Comparison of ENCODE assay signal across 8 mouse cellular contexts in the genomic region with DNA sequence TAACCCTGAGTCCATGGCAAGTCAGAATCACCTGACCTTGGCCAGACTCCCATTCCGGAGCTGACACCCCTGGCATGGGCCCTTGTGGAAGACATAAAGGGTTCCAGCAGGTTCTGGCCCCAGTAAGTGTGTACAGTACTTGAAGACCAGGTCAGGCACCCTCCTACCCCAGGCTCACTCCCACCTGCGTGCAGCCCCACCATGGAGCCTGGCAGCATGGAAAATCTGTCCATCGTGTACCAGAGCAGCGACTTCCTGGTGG. TPM values are rescaled to one million over a fixed set of nuclear protein-coding genes. Genes with fewer than 3 reads are reported as not detected.
A peak's percentile ranks its signal among the peaks of the same experiment; 100 is the strongest.
DNase-seq lines count a peak whose midpoint lies in the region; ATAC-seq and TF ChIP-seq lines count a peak whose summit lies in the region.

No protein-coding gene starts in this region.

- no peaks in the 10 kb centered on the region for H3K9me3 ChIP-seq in forebrain, embryonic 11.5 days (ENCODE audit: control insufficient read depth, low read length)
- H3K9me3 ChIP-seq in liver, embryonic 12.5 days (replicated peaks), result no peaks in the 10 kb centered on the region

- peak overlapping the region; percentile 86 for H3K4me2 ChIP-seq in forebrain, embryonic 11.5 days (ENCODE audit: low read depth, low read length, severe bottlenecking)
- H3K4me2 ChIP-seq in liver, embryonic 12.5 days, result peak overlapping the region; percentile 78

- H3K79me3 ChIP-seq in C2C12 (ENCODE audit: low read depth), result peaks cover 6% of the 10 kb centered on the region

- no peak for DNase-seq in heart, adult 2 months
- no peak for DNase-seq in heart, postnatal 14 days
- DNase-seq in forebrain, embryonic 11.5 days (ENCODE audit: low spot score), result no peak
- no peak for DNase-seq in right cerebral cortex, postnatal 36 days (ENCODE audit: low spot score in 2 of 2)
- no peak for DNase-seq in embryo, embryonic 11 days

- H3K4me3 ChIP-seq in heart, adult 2 months, result peak overlapping the region; percentile 67
- peak overlapping the region; percentile 60 for H3K4me3 ChIP-seq in C2C12 (ENCODE audit: insufficient read depth, poor library complexity, severe bottlenecking)
- peak overlapping the region; percentile 55 for H3K4me3 ChIP-seq in forebrain, embryonic 11.5 days (ENCODE audit: low read depth, low read length)
- H3K4me3 ChIP-seq in liver, embryonic 12.5 days, result peak overlapping the region; percentile 58

- peaks cover 4% of the 10 kb centered on the region for H3K4me1 ChIP-seq in heart, adult 2 months (ENCODE audit: control insufficient read depth, insufficient read depth, low read length)
- peaks cover 17% of the 10 kb centered on the region for H3K4me1 ChIP-seq in forebrain, embryonic 11.5 days (replicated peaks; ENCODE audit: control insufficient read depth, insufficient read depth, low read length)
- peaks cover 33% of the 10 kb centered on the region for H3K4me1 ChIP-seq in liver, embryonic 12.5 days

- H3K27ac ChIP-seq in heart, adult 2 months, result peak overlapping the region; percentile 72
- H3K27ac ChIP-seq in forebrain, embryonic 11.5 days (ENCODE audit: low read depth, low read length), result no peak overlapping the region
- peak overlapping the region; percentile 47 for H3K27ac ChIP-seq in liver, embryonic 12.5 days

- TF ChIP-seq EP300 in heart, adult 2 months (IDR thresholded peaks at IDR 0.05; ENCODE audit: insufficient read depth, low read depth, low read length), result 0 out of 2 replicates have a peak, but pooled peaks have one; percentile 4

- no peak for TF ChIP-seq CTCF in heart, adult 2 months (IDR thresholded peaks at IDR 0.05)
- TF ChIP-seq CTCF in C2C12 (IDR thresholded peaks at IDR 0.05; ENCODE audit: control insufficient read depth, insufficient read depth, insufficient read length), result no peak

- H3ac ChIP-seq in C2C12 (ENCODE audit: control insufficient read depth, insufficient read length, low read depth), result peak overlapping the region; percentile 65

- no peaks in the 10 kb centered on the region for H3K27me3 ChIP-seq in heart, adult 2 months (ENCODE audit: control insufficient read depth, insufficient read depth, low read length)
- H3K27me3 ChIP-seq in C2C12 (ENCODE audit: control insufficient read depth, insufficient read depth, insufficient read length), result no peaks in the 10 kb centered on the region
- H3K27me3 ChIP-seq in forebrain, embryonic 11.5 days (ENCODE audit: control insufficient read depth, insufficient read depth, low read length), result no peaks in the 10 kb centered on the region
- H3K27me3 ChIP-seq in liver, embryonic 12.5 days (replicated peaks), result no peaks in the 10 kb centered on the region

- no peaks in the 10 kb centered on the region for H3K36me3 ChIP-seq in heart, adult 2 months (ENCODE audit: control insufficient read depth, insufficient read depth, low read length)
- H3K36me3 ChIP-seq in C2C12 (ENCODE audit: control insufficient read depth, insufficient read depth), result peaks cover 3% of the 10 kb centered on the region
- H3K36me3 ChIP-seq in forebrain, embryonic 11.5 days (ENCODE audit: control insufficient read depth, insufficient read depth, low read length), result no peaks in the 10 kb centered on the region
- peaks cover 52% of the 10 kb centered on the region for H3K36me3 ChIP-seq in liver, embryonic 12.5 days

- intact Hi-C loops in heart, adult 2 months (cut with DNase I), result no loop called here
- intact Hi-C loops in heart, postnatal 14 days (cut with DNase I), result no loop called here

- WGBS in heart, adult 2 months, result 10% methylated on average over 4 of the region's 4 CpGs
- WGBS in forebrain, embryonic 11.5 days, result 25% methylated on average over 4 of the region's 4 CpGs
- WGBS in liver, embryonic 12.5 days (ENCODE audit: insufficient replicate concordance), result 20% methylated on average over 4 of the region's 4 CpGs

- 0 out of 2 replicates have a peak, but pooled peaks have one; percentile 7 for ATAC-seq in forebrain, embryonic 11.5 days (replicated peaks; ENCODE audit: low FRiP score)
- ATAC-seq in liver, embryonic 12.5 days, result no peak
- no peak for ATAC-seq in activated CD4-positive, CD25-positive, alpha-beta regulatory T cell, adult 4 months

- no peaks in the 10 kb centered on the region for H3K79me2 ChIP-seq in heart, adult 2 months (replicated peaks; ENCODE audit: control insufficient read depth, insufficient read depth, low read length)
- H3K79me2 ChIP-seq in C2C12 (ENCODE audit: control insufficient read depth, insufficient read depth), result peaks cover 31% of the 10 kb centered on the region

- H3K9ac ChIP-seq in heart, adult 2 months (ENCODE audit: low read depth, low read length), result peak overlapping the region; percentile 88
- peak overlapping the region; percentile 72 for H3K9ac ChIP-seq in forebrain, embryonic 11.5 days (ENCODE audit: low read length)
- H3K9ac ChIP-seq in liver, embryonic 12.5 days, result peak overlapping the region; percentile 74

- no peak for TF ChIP-seq POLR2A in heart, adult 2 months (IDR thresholded peaks at IDR 0.05; ENCODE audit: insufficient read depth, low read depth, low read length)

TF ChIP-seq in C2C12, 6 proteins besides CTCF, POLR2A, EP300 and RAD21:
- no peak for TF ChIP-seq MAX (IDR thresholded peaks at IDR 0.05)

RNA-seq across cellular contexts. Expression of a gene that starts 0.5 kb away (rescaled TPM):
- total RNA-seq in heart, adult 2 months (2021), result 1 to 10 TPM; 4.2 to 5.1 TPM
- polyA plus RNA-seq in heart, adult 2 months (2012; rRNA removed), result 18.0 and 18.3 TPM in 2 replicates
- total RNA-seq in heart, postnatal 14 days (2021), result 1 to 10 TPM; 5.0 to 5.4 TPM
- polyA plus RNA-seq in C2C12 (2012; fragmentation: generic; extraction: Trizol), result 20.7 TPM
- polyA plus RNA-seq in forebrain, embryonic 11.5 days (2014; fragmentation: Nextera tagmentation; extraction: Ambion mirVana), result 20.4 and 22.6 TPM in 2 replicates
- polyA plus RNA-seq in liver, embryonic 12.5 days (2016; fragmentation: Nextera tagmentation; extraction: Ambion mirVana), result 8.8 and 10.3 TPM in 2 replicates
- 10 to 100 TPM in 1 of 2 experiments, 1 to 10 TPM in 1; 9.3 to 10.3 TPM for polyA plus RNA-seq in activated CD4-positive, CD25-positive, alpha-beta regulatory T cell, adult 4 months (2017; shearing (Covaris generic))

RNA-seq across cellular contexts. Expression of a gene that starts 0.7 kb away (rescaled TPM):
- 1 to 10 TPM; 1.3 to 1.6 TPM for total RNA-seq in heart, adult 2 months (2021)
- 0.85 and 1.7 TPM in 2 replicates for polyA plus RNA-seq in heart, adult 2 months (2012; rRNA removed)
- total RNA-seq in heart, postnatal 14 days (2021), result 1 to 10 TPM; 1.1 to 4.4 TPM
- 22.8 TPM for polyA plus RNA-seq in C2C12 (2012; fragmentation: generic; extraction: Trizol)
- 34.6 and 36.0 TPM in 2 replicates for polyA plus RNA-seq in forebrain, embryonic 11.5 days (2014; fragmentation: Nextera tagmentation; extraction: Ambion mirVana)
- polyA plus RNA-seq in liver, embryonic 12.5 days (2016; fragmentation: Nextera tagmentation; extraction: Ambion mirVana), result 33.3 and 37.6 TPM in 2 replicates
- 1 to 10 TPM; 4.0 to 6.7 TPM for polyA plus RNA-seq in activated CD4-positive, CD25-positive, alpha-beta regulatory T cell, adult 4 months (2017; shearing (Covaris generic))

RNA-seq across cellular contexts. Expression of a gene that starts 7.9 kb away (rescaled TPM):
- total RNA-seq in heart, adult 2 months (2021), result not detected
- polyA plus RNA-seq in heart, adult 2 months (2012; rRNA removed), result 0.10 and 0.26 TPM in 2 replicates
- not detected for total RNA-seq in heart, postnatal 14 days (2021)
- polyA plus RNA-seq in C2C12 (2012; fragmentation: generic; extraction: Trizol), result not detected
- not detected in 2 replicates for polyA plus RNA-seq in forebrain, embryonic 11.5 days (2014; fragmentation: Nextera tagmentation; extraction: Ambion mirVana)
- not detected in 2 replicates for polyA plus RNA-seq in liver, embryonic 12.5 days (2016; fragmentation: Nextera tagmentation; extraction: Ambion mirVana)
- under 1 TPM in 1 of 2 experiments, not detected in 1; 0.18 TPM for polyA plus RNA-seq in activated CD4-positive, CD25-positive, alpha-beta regulatory T cell, adult 4 months (2017; shearing (Covaris generic))

RNA-seq across cellular contexts. Expression of a gene that starts 11.0 kb away (rescaled TPM):
- under 1 TPM in 1 of 2 experiments, not detected in 1; 0.81 TPM for total RNA-seq in heart, adult 2 months (2021)
- 0.27 and 0.35 TPM in 2 replicates for polyA plus RNA-seq in heart, adult 2 months (2012; rRNA removed)
- total RNA-seq in heart, postnatal 14 days (2021), result 1 to 10 TPM; 1.7 to 2.1 TPM
- not detected for polyA plus RNA-seq in C2C12 (2012; fragmentation: generic; extraction: Trizol)
- polyA plus RNA-seq in forebrain, embryonic 11.5 days (2014; fragmentation: Nextera tagmentation; extraction: Ambion mirVana), result 0.92 and 1.8 TPM in 2 replicates
- 1.2 and 1.4 TPM in 2 replicates for polyA plus RNA-seq in liver, embryonic 12.5 days (2016; fragmentation: Nextera tagmentation; extraction: Ambion mirVana)
- not detected for polyA plus RNA-seq in activated CD4-positive, CD25-positive, alpha-beta regulatory T cell, adult 4 months (2017; shearing (Covaris generic))

RNA-seq across cellular contexts. Expression of a gene that starts 26.2 kb away (rescaled TPM):
- 10 to 100 TPM; 13.2 to 16.6 TPM for total RNA-seq in heart, adult 2 months (2021)
- polyA plus RNA-seq in heart, adult 2 months (2012; rRNA removed), result 24.7 and 25.6 TPM in 2 replicates
- total RNA-seq in heart, postnatal 14 days (2021), result 10 to 100 TPM; 30.0 to 34.5 TPM
- polyA plus RNA-seq in C2C12 (2012; fragmentation: generic; extraction: Trizol), result 6.1 TPM
- polyA plus RNA-seq in forebrain, embryonic 11.5 days (2014; fragmentation: Nextera tagmentation; extraction: Ambion mirVana), result not detected in 2 replicates
- 0.26 and 0.30 TPM in 2 replicates for polyA plus RNA-seq in liver, embryonic 12.5 days (2016; fragmentation: Nextera tagmentation; extraction: Ambion mirVana)
- polyA plus RNA-seq in activated CD4-positive, CD25-positive, alpha-beta regulatory T cell, adult 4 months (2017; shearing (Covaris generic)), result not detected
